Mouse (Mus musculus): Measurements from ENCODE around the gene Prdx3.

DNA sequence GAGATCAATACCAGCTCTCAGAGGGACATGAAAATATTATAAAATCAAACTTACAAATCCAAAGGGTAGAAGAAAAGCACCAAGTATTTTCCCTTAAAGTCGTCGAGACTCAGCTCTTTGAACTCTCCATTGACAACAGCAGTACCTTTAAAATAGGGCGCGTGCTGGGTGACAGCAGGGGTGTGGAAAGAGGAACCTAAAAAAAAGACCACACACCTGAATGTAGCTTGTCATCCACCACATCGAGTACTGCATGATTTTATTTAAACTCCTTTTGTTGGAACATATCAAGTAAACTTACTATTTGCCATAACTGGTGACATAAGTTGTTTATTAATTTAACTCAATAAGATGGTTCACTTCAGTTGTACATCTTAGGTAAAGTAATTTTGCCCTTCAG, 3.0 kb downstream of the Prdx3 start:
- no peak for TF ChIP-seq CHD2 (IDR thresholded peaks at IDR 0.05; ENCODE audit: low read depth, low read length)
- TF ChIP-seq ZNF384 (IDR thresholded peaks at IDR 0.05; ENCODE audit: low read depth, low read length) = no peak
- no peak for TF ChIP-seq HCFC1 (IDR thresholded peaks at IDR 0.05; ENCODE audit: borderline replicate concordance, insufficient read depth, low read length)
